Mouse (Mus musculus): ENCODE data around the gene Ccdc34. TPM values are rescaled to one million over a fixed set of nuclear protein-coding genes. Genes with fewer than 3 reads are reported as not detected.
A peak's percentile ranks its signal among the peaks of the same experiment; 100 is the strongest.

Ccdc34 gene
- polyA plus RNA-seq, 1 experiment from 2014 or later = 38.7 TPM

DNA sequence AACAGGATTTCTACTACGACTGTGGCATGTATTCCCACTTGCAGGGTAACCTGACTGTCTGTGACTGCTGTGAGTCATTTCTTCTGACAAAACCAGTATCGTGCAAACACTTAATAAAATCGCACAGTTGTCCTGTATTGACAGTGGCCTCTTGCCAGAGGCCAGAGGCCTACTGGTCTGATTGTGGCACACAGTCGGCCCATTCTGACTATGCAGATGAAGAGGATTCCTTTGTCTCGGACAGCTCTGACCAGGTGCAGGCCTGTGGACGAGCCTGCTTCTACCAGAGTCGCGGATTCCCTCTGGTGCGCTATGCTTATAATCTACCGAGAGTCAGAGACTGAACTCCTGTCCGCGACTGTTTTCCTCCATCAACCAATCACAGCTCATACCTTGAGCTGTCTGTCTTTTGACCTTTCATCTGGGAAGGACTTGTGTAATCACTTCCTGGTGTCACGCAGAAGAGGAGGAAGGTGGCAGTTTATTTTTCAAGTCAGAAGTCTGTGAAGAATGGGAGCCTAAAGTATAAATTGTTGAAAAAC lies 5.4 kb upstream of the Ccdc34 start:
- H3K9me3 ChIP-seq (ENCODE audit: control insufficient read depth, low read length) = no peaks in the 10 kb centered on the region
- H3K4me3 ChIP-seq (ENCODE audit: low read length) = no peak overlapping the region
- no peak overlapping the region for H3K9ac ChIP-seq (ENCODE audit: low read length)
- no peaks in the 10 kb centered on the region for H3K4me1 ChIP-seq (replicated peaks; ENCODE audit: control insufficient read depth, insufficient read depth, low read length)
- peaks cover 2% of the 10 kb centered on the region; the same call in 1 of the 2 replicates for H3K27me3 ChIP-seq (ENCODE audit: control insufficient read depth, insufficient read depth, low read depth, low read length)
- 72% methylated on average over 13 of the region's 13 CpGs for WGBS
- ATAC-seq (ENCODE audit: low read depth) = no peak
- no peak overlapping the region for H3K4me2 ChIP-seq (ENCODE audit: low read depth, low read length)
- H3K36me3 ChIP-seq (ENCODE audit: control insufficient read depth, insufficient read depth, low read length) = no peaks in the 10 kb centered on the region
- H3K27ac ChIP-seq (ENCODE audit: low read length) = no peak overlapping the region

DNA sequence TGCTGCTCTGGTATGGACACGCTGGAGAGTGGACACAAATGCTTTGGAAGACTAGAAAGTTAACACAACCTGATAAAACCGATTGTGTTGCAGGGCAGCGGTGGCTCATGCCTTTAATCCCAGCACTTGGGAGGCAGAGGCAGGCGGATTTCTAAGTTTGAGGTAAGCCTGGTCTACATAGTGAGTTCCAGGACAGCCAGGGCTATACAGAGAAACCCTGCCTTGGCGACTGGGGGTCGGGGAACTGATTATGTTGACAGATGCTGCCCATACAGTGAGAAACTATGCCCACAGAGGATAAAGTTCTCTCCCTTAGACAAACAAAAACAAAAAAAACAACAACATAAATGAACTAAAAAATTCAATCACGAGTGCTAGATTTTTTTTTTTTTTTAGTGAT lies 530 bp upstream of the Ccdc34 start:
- H3K4me1 ChIP-seq (replicated peaks; ENCODE audit: control insufficient read depth, insufficient read depth, low read length) = peaks cover 8% of the 10 kb centered on the region
- peak overlapping the region; percentile 86 for H3K4me3 ChIP-seq (ENCODE audit: low read length)
- ATAC-seq (ENCODE audit: low read depth) = no peak
- H3K27ac ChIP-seq (ENCODE audit: low read length) = no peak overlapping the region
- H3K36me3 ChIP-seq (ENCODE audit: control insufficient read depth, insufficient read depth, low read length) = peaks cover 6% of the 10 kb centered on the region
- peaks cover 2% of the 10 kb centered on the region; the same call in 1 of the 2 replicates for H3K27me3 ChIP-seq (ENCODE audit: control insufficient read depth, insufficient read depth, low read depth, low read length)
- H3K4me2 ChIP-seq (ENCODE audit: low read depth, low read length) = peak overlapping the region; percentile 76
- H3K9me3 ChIP-seq (ENCODE audit: control insufficient read depth, low read length) = no peaks in the 10 kb centered on the region
- peak overlapping the region; percentile 94; the same call in 1 of the 2 replicates for H3K9ac ChIP-seq (ENCODE audit: low read length)
- WGBS = 38% methylated on average over 7 of the region's 7 CpGs

DNA sequence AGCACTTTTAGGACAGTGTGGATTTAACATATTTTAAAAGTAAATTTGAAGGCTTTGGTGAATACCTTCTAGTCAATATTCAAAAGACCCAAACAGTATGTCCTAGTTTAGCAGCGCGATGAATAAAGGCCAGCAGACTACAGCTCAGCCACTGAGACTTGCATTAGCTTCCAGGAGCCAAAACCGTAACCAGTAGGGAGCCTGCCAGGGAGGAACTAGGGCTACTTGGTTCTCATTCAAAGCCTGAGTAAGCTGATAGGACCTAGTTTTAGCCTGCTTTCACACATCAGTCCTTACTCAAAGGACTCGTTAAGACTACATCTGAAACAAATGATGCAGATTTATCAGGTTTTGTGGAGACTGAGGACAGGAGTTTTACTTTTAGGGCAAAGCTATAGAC lies 2.0 kb downstream of the Ccdc34 start:
- no peak overlapping the region for H3K4me2 ChIP-seq (ENCODE audit: low read depth, low read length)
- no peak overlapping the region for H3K9ac ChIP-seq (ENCODE audit: low read length)
- peaks cover 10% of the 10 kb centered on the region for H3K36me3 ChIP-seq (ENCODE audit: control insufficient read depth, insufficient read depth, low read length)
- peaks cover 2% of the 10 kb centered on the region; the same call in 1 of the 2 replicates for H3K27me3 ChIP-seq (ENCODE audit: control insufficient read depth, insufficient read depth, low read depth, low read length)
- H3K4me3 ChIP-seq (ENCODE audit: low read length) = no peak overlapping the region
- WGBS = 92% methylated on average over 4 of the region's 4 CpGs
- no peak for ATAC-seq (ENCODE audit: low read depth)
- H3K9me3 ChIP-seq (ENCODE audit: control insufficient read depth, low read length) = no peaks in the 10 kb centered on the region
- peaks cover 8% of the 10 kb centered on the region for H3K4me1 ChIP-seq (replicated peaks; ENCODE audit: control insufficient read depth, insufficient read depth, low read length)
- no peak overlapping the region for H3K27ac ChIP-seq (ENCODE audit: low read length)

DNA sequence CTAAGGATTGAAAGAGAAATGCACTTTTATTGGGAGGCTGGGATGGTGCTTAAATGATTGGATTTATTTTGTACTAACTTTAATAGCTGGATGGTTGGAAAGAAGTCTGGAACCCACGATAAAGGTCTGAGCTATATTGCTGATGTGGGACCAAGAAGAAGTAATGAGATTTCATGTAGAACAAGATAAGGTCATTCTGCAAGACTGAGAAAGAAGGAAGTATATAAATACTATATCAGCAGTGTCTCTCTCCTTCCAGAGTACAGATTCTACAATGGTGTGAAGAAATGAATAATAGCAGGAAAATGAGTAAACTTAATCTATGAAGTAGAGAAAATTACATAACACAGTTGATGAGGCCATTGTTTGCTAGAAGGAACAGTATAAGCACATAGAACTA lies 2.8 kb downstream of the Ccdc34 start:
- no peak for ATAC-seq (ENCODE audit: low read depth)
- H3K27me3 ChIP-seq (ENCODE audit: control insufficient read depth, insufficient read depth, low read depth, low read length) = peaks cover 2% of the 10 kb centered on the region; the same call in 1 of the 2 replicates
- H3K36me3 ChIP-seq (ENCODE audit: control insufficient read depth, insufficient read depth, low read length) = peaks cover 10% of the 10 kb centered on the region
- no peak overlapping the region for H3K27ac ChIP-seq (ENCODE audit: low read length)
- H3K4me1 ChIP-seq (replicated peaks; ENCODE audit: control insufficient read depth, insufficient read depth, low read length) = peaks cover 8% of the 10 kb centered on the region
- H3K4me2 ChIP-seq (ENCODE audit: low read depth, low read length) = no peak overlapping the region
- H3K9me3 ChIP-seq (ENCODE audit: control insufficient read depth, low read length) = no peaks in the 10 kb centered on the region
- no peak overlapping the region for H3K9ac ChIP-seq (ENCODE audit: low read length)
- WGBS = 91% methylated on average over 1 of the region's 1 CpGs
- no peak overlapping the region for H3K4me3 ChIP-seq (ENCODE audit: low read length)

DNA sequence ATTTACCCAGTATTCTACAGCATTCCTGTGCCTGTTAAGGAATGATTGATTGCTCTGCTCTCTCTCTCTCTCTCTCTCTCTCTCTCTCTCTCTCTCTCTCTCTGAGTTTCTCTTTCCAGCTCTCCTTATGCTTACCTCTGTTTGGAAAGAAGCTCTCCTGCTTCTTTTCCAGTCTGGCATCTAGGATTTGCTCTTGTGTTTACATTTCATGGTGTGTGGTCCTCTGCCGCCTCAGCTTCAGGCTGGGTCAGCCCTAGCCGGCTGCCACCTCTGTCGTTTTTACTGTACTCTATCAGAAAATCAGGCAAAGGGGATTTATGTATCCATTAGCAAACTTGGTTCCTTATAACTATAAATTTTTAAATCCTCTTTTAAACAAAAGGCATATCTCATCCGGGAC lies 18.6 kb downstream of the Ccdc34 start:
- no peak overlapping the region for H3K27ac ChIP-seq (ENCODE audit: low read length)
- no peak overlapping the region for H3K4me2 ChIP-seq (ENCODE audit: low read depth, low read length)
- H3K36me3 ChIP-seq (ENCODE audit: control insufficient read depth, insufficient read depth, low read length) = no peaks in the 10 kb centered on the region; the same call in 1 of the 2 replicates
- no peak overlapping the region for H3K9ac ChIP-seq (ENCODE audit: low read length)
- no peaks in the 10 kb centered on the region for H3K27me3 ChIP-seq (ENCODE audit: control insufficient read depth, insufficient read depth, low read depth, low read length)
- no peaks in the 10 kb centered on the region for H3K9me3 ChIP-seq (ENCODE audit: control insufficient read depth, low read length)
- peaks cover 5% of the 10 kb centered on the region; the same call in 1 of the 2 replicates for H3K4me1 ChIP-seq (replicated peaks; ENCODE audit: control insufficient read depth, insufficient read depth, low read length)
- 12% methylated on average over 4 of the region's 4 CpGs for WGBS
- no peak overlapping the region for H3K4me3 ChIP-seq (ENCODE audit: low read length)
- ATAC-seq (ENCODE audit: low read depth) = no peak; the same call in 1 of the 2 replicates

DNA sequence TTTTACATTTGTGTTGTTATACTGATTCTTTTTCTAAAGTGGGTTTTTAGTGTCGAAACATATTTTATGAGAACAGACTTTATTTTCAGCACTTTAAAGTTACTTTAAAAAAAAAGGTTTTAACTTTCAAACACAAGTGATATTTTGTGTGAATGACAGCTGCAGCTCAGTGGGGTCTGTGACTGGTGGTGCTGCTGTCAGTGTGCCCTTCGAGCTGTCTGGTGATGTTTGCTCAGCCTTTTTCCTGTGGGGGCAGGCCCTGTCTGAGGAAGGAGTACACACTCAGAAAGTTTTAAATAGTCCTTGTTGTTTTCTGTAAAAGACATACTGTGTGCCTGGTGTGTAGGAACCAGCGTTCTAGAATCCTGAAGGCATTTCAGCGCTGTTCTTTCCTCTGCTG lies 19.0 kb downstream of the Ccdc34 start:
- Histone ChIP-seq H3K27me3 (ENCODE audit: control insufficient read depth, insufficient read depth, low read depth, low read length) (no peaks in the 10 kb centered on the region), H3K4me3 (ENCODE audit: low read length) (no peak overlapping the region), H3K9me3 (ENCODE audit: control insufficient read depth, low read length) (no peaks in the 10 kb centered on the region), H3K9ac (ENCODE audit: low read length) (no peak overlapping the region), H3K4me1 (replicated peaks; ENCODE audit: control insufficient read depth, insufficient read depth, low read length) (peaks cover 5% of the 10 kb centered on the region; the same call in 1 of the 2 replicates), H3K4me2 (ENCODE audit: low read depth, low read length) (no peak overlapping the region), H3K36me3 (ENCODE audit: control insufficient read depth, insufficient read depth, low read length) (no peaks in the 10 kb centered on the region; the same call in 1 of the 2 replicates), H3K27ac (ENCODE audit: low read length) (no peak overlapping the region)
- 43% methylated on average over 4 of the region's 4 CpGs for WGBS
- no peak for ATAC-seq (ENCODE audit: low read depth)

DNA sequence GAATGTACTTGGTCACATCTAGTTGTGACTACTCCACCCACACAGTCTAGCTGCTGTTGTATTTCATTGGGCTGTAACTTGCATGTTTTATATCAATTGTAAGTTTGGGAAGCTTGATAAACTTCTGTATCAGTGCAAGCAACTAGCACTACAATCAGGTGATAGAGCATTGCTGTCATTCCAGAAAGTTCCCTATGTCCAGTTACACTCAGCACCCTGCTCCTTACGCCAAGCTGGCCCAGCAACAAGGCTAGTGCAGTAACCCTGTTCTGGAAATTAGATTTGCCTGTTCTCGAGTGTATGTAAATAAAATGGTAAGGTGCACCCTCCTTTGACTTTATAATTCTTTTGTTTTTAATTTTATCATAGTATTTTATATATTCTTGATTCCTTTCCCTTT lies 19.6 kb downstream of the Ccdc34 start:
- Histone ChIP-seq H3K36me3 (ENCODE audit: control insufficient read depth, insufficient read depth, low read length) (no peaks in the 10 kb centered on the region; the same call in 1 of the 2 replicates), H3K4me1 (replicated peaks; ENCODE audit: control insufficient read depth, insufficient read depth, low read length) (peaks cover 5% of the 10 kb centered on the region; the same call in 1 of the 2 replicates), H3K4me2 (ENCODE audit: low read depth, low read length) (no peak overlapping the region), H3K27me3 (ENCODE audit: control insufficient read depth, insufficient read depth, low read depth, low read length) (no peaks in the 10 kb centered on the region), H3K9ac (ENCODE audit: low read length) (no peak overlapping the region), H3K4me3 (ENCODE audit: low read length) (no peak overlapping the region), H3K9me3 (ENCODE audit: control insufficient read depth, low read length) (no peaks in the 10 kb centered on the region), H3K27ac (ENCODE audit: low read length) (no peak overlapping the region)
- no peak for ATAC-seq (ENCODE audit: low read depth)
- WGBS = 67% methylated on average over 2 of the region's 2 CpGs

DNA sequence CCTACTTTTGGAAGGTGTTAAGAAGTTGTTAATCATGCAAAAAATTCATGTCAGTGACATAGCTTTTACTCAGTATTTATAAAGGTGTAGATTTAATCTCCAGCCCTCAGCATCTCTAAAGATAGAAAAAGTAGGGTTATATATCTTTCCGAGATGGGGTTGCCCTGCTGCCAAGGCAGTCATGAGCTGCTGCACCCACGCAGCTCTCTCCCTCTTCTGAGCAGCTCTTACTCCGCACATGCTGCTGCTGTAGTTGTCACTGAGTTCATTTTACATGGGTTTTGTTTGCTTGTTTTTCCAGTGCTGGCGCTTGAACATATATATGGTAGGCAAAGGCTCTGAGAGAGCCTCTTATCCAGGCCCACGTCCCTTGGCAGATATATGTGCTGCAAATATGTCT lies 20.7 kb downstream of the Ccdc34 start:
- 79% methylated on average over 5 of the region's 5 CpGs for WGBS
- no peak overlapping the region for H3K4me2 ChIP-seq (ENCODE audit: low read depth, low read length)
- no peak overlapping the region for H3K9ac ChIP-seq (ENCODE audit: low read length)
- no peak overlapping the region for H3K27ac ChIP-seq (ENCODE audit: low read length)
- no peaks in the 10 kb centered on the region; the same call in 1 of the 2 replicates for H3K36me3 ChIP-seq (ENCODE audit: control insufficient read depth, insufficient read depth, low read length)
- H3K9me3 ChIP-seq (ENCODE audit: control insufficient read depth, low read length) = no peaks in the 10 kb centered on the region
- no peak overlapping the region for H3K4me3 ChIP-seq (ENCODE audit: low read length)
- ATAC-seq (ENCODE audit: low read depth) = no peak
- peaks cover 5% of the 10 kb centered on the region; the same call in 1 of the 2 replicates for H3K4me1 ChIP-seq (replicated peaks; ENCODE audit: control insufficient read depth, insufficient read depth, low read length)
- no peaks in the 10 kb centered on the region for H3K27me3 ChIP-seq (ENCODE audit: control insufficient read depth, insufficient read depth, low read depth, low read length)

DNA sequence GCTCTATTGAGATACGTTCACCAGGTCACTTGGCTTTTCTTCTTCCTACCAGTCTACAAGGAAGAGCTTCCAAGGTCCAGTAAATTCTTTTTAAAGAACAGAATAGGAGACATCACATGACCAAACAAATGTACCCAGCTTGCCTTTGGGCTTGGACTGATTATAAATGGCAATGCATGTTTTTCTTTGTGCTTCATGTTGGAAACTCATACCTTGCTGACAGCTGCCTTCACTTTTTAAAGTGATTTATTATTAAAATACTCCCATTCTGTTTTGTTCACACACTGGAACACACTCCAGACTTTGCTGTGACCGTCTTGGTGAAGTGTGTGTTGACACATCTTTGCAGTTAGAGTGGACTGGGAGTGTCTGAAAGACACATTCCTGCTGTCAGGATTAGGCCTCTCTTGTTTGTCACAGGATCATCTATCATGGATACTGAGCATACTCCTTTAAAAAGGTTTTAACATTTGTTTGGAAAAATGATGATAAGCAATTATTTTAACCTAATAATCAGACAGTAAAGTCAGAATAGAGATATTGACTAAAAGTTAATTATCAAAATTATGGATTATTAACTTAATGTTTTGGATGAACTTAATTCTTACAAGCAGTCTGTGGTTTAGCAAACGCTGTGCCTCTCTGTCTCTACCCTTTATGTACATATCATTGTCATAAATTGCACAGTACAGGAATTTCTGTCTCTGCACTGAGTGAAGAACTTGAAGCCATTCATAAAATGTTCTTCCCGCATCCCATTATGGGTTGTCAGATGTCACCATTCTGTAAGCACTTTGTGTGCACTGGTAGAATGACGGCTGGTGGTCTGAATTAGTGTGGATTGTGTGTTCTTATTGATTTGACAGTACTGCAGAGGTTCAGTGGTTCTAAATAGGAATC lies 25.5 kb downstream of the Ccdc34 start:
- H3K36me3 ChIP-seq (ENCODE audit: control insufficient read depth, insufficient read depth, low read length) = no peaks in the 10 kb centered on the region
- no peaks in the 10 kb centered on the region for H3K9me3 ChIP-seq (ENCODE audit: control insufficient read depth, low read length)
- H3K27ac ChIP-seq (ENCODE audit: low read length) = no peak overlapping the region
- H3K4me1 ChIP-seq (replicated peaks; ENCODE audit: control insufficient read depth, insufficient read depth, low read length) = no peaks in the 10 kb centered on the region; the same call in 1 of the 2 replicates
- no peak overlapping the region for H3K9ac ChIP-seq (ENCODE audit: low read length)
- no peak overlapping the region for H3K4me2 ChIP-seq (ENCODE audit: low read depth, low read length)
- no peak overlapping the region for H3K4me3 ChIP-seq (ENCODE audit: low read length)
- 45% methylated on average over 5 of the region's 5 CpGs for WGBS
- no peak for ATAC-seq (ENCODE audit: low read depth)
- no peaks in the 10 kb centered on the region for H3K27me3 ChIP-seq (ENCODE audit: control insufficient read depth, insufficient read depth, low read depth, low read length)
